Mouse (Mus musculus): Measurements from ENCODE around the gene Map1b. TPM values are rescaled to one million over a fixed set of nuclear protein-coding genes. Genes with fewer than 3 reads are reported as not detected.

The Map1b gene
- polyA plus RNA-seq, 2 experiments: 0.19 to 1.7 TPM

GRCm38 (mm10) chr13:99413481-99414351 is 102.6 kb downstream of the Map1b start:
- ATAC-seq (ENCODE audit: insufficient read depth) (no peak), DNase-seq (ENCODE audit: low read depth in 3 of 3, low spot score in 3 of 3) (no peak)
- Histone ChIP-seq H3K4me3 (ENCODE audit: insufficient read depth in 1 of 2, low read depth in 2 of 2, low read length in 2 of 2) (no peak overlapping the region), H3K27ac (no peak overlapping the region), H3K4me1 (replicated peaks; ENCODE audit: control insufficient read depth in 2 of 2, insufficient read depth in 2 of 2, low read length in 1 of 2) (no peaks in the 10 kb centered on the region), H3K9ac (replicated peaks) (no peak overlapping the region), H3K36me3 (replicated peaks; ENCODE audit: control insufficient read depth, insufficient read depth, low read depth) (peaks cover 3% of the 10 kb centered on the region; the same call in 1 of the 2 replicates), H3K9me3 (ENCODE audit: control insufficient read depth, low read length) (no peaks in the 10 kb centered on the region), H3K27me3 (ENCODE audit: control insufficient read depth, insufficient read depth, low read length) (no peaks in the 10 kb centered on the region), H3K4me2 (ENCODE audit: low read depth) (no peak overlapping the region)
- 82% methylated on average over 13 of the region's 13 CpGs for WGBS (ENCODE audit: insufficient replicate concordance)
- no peak for TF ChIP-seq CTCF (IDR thresholded peaks at IDR 0.05; ENCODE audit: low read depth)
- no peak for TF ChIP-seq EP300 (IDR thresholded peaks at IDR 0.05; ENCODE audit: low read depth)

DNA sequence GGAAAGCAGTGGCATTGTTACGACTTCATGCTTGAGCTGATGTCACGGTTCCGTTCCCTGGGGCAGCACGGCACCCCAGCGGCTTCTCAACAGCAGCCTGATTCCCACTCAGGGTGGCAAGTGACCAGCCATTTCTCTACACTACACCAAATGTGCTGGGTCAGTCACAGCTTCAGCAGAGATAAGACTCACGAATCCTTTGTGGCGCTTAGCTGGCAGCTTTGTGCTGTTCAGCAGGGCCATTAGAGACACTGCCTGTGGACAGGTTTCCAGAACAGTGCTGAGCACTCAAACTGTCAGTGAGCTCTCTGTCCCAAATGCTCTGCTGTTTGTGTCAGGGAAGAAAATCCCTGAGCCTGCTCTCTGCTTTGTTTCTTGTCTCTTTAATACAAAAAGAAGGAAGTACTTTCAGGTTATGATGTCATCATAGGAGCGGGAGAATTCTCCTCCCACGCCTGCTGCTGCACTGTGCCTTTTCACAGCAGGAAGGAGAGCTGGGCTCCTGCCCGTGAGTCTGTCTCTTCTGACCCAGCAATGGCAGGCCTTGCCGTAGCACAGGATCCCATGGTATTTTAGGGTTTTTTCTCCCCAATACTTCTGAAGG is 103.8 kb downstream of the Map1b start:
- 60% methylated on average over 11 of the region's 11 CpGs for WGBS (ENCODE audit: insufficient replicate concordance)
- H3K27me3 ChIP-seq (ENCODE audit: control insufficient read depth, insufficient read depth, low read length): no peaks in the 10 kb centered on the region
- no peak overlapping the region for H3K4me2 ChIP-seq (ENCODE audit: low read depth)
- H3K27ac ChIP-seq: no peak overlapping the region
- H3K4me1 ChIP-seq (replicated peaks; ENCODE audit: control insufficient read depth in 2 of 2, insufficient read depth in 2 of 2, low read length in 1 of 2): no peaks in the 10 kb centered on the region
- H3K9me3 ChIP-seq (ENCODE audit: control insufficient read depth, low read length): no peaks in the 10 kb centered on the region
- H3K4me3 ChIP-seq (ENCODE audit: insufficient read depth in 1 of 2, low read depth in 2 of 2, low read length in 2 of 2): no peak overlapping the region
- TF ChIP-seq CTCF (IDR thresholded peaks at IDR 0.05; ENCODE audit: low read depth) (no peak), EP300 (IDR thresholded peaks at IDR 0.05; ENCODE audit: low read depth) (no peak)
- DNase-seq (ENCODE audit: low read depth in 3 of 3, low spot score in 3 of 3) (no peak), ATAC-seq (ENCODE audit: insufficient read depth) (no peak)
- H3K36me3 ChIP-seq (replicated peaks; ENCODE audit: control insufficient read depth, insufficient read depth, low read depth): peaks cover 3% of the 10 kb centered on the region; the same call in 1 of the 2 replicates
- H3K9ac ChIP-seq (replicated peaks): no peak overlapping the region

GRCm38 (mm10) chr13:99411761-99412160 is 104.6 kb downstream of the Map1b start:
- H3K4me1 ChIP-seq (replicated peaks; ENCODE audit: control insufficient read depth in 2 of 2, insufficient read depth in 2 of 2, low read length in 1 of 2): no peaks in the 10 kb centered on the region
- H3K4me3 ChIP-seq (ENCODE audit: insufficient read depth in 1 of 2, low read depth in 2 of 2, low read length in 2 of 2): no peak overlapping the region
- no peak for TF ChIP-seq CTCF (IDR thresholded peaks at IDR 0.05; ENCODE audit: low read depth)
- no peak for TF ChIP-seq EP300 (IDR thresholded peaks at IDR 0.05; ENCODE audit: low read depth)
- WGBS (ENCODE audit: insufficient replicate concordance): 91% methylated on average over 3 of the region's 3 CpGs
- no peak overlapping the region for H3K4me2 ChIP-seq (ENCODE audit: low read depth)
- H3K27me3 ChIP-seq (ENCODE audit: control insufficient read depth, insufficient read depth, low read length): no peaks in the 10 kb centered on the region
- H3K27ac ChIP-seq: no peak overlapping the region
- DNase-seq (ENCODE audit: low read depth in 3 of 3, low spot score in 3 of 3): no peak
- peaks cover 3% of the 10 kb centered on the region; the same call in 1 of the 2 replicates for H3K36me3 ChIP-seq (replicated peaks; ENCODE audit: control insufficient read depth, insufficient read depth, low read depth)
- H3K9me3 ChIP-seq (ENCODE audit: control insufficient read depth, low read length): no peaks in the 10 kb centered on the region
- H3K9ac ChIP-seq (replicated peaks): no peak overlapping the region
- ATAC-seq (ENCODE audit: insufficient read depth): no peak

- ATAC-seq (ENCODE audit: insufficient read depth): no peak
- no peak overlapping the region for H3K4me2 ChIP-seq (ENCODE audit: low read depth)
- H3K9me3 ChIP-seq (ENCODE audit: control insufficient read depth, low read length): no peaks in the 10 kb centered on the region
- TF ChIP-seq EP300 (IDR thresholded peaks at IDR 0.05; ENCODE audit: low read depth) (no peak), CTCF (IDR thresholded peaks at IDR 0.05; ENCODE audit: low read depth) (no peak)
- H3K36me3 ChIP-seq (replicated peaks; ENCODE audit: control insufficient read depth, insufficient read depth, low read depth): peaks cover 3% of the 10 kb centered on the region; the same call in 1 of the 2 replicates
- no peak overlapping the region for H3K9ac ChIP-seq (replicated peaks)
- no peak overlapping the region for H3K27ac ChIP-seq
- no peaks in the 10 kb centered on the region for H3K27me3 ChIP-seq (ENCODE audit: control insufficient read depth, insufficient read depth, low read length)
- WGBS (ENCODE audit: insufficient replicate concordance): 71% methylated on average over 14 of the region's 14 CpGs
- no peaks in the 10 kb centered on the region for H3K4me1 ChIP-seq (replicated peaks; ENCODE audit: control insufficient read depth in 2 of 2, insufficient read depth in 2 of 2, low read length in 1 of 2)
- H3K4me3 ChIP-seq (ENCODE audit: insufficient read depth in 1 of 2, low read depth in 2 of 2, low read length in 2 of 2): no peak overlapping the region
- DNase-seq (ENCODE audit: low read depth in 3 of 3, low spot score in 3 of 3): no peak
Measured at GRCm38 (mm10) chr13:99410611-99411515, 105.5 kb downstream of the Map1b start.

Measured in liver, embryonic 14.5 days (tissue).